Mouse (Mus musculus): ENCODE measurements around the gene Cyp2d9.
"Not testable (repeated sequence)": the region's sequence is repeated elsewhere in the genome, so short reads cannot be mapped to it uniquely, and the experiment has no call there.

Cyp2d9 gene

GRCm38 (mm10) chr15:82452133-82452532 is 18.9 kb downstream of the Cyp2d9 start:
- DNase-seq, result not testable (repeated sequence)

- DNase-seq, result not testable (repeated sequence)
These were observed 20.3 kb downstream of the Cyp2d9 start for GRCm38 (mm10) chr15:82453501-82453900.

- DNase-seq, result not testable (repeated sequence)
These were observed 23.0 kb downstream of the Cyp2d9 start for GRCm38 (mm10) chr15:82456086-82456790.

GRCm38 (mm10) chr15:82457064-82458021 is 24.1 kb downstream of the Cyp2d9 start:
- no peak for DNase-seq

- not testable (repeated sequence) for DNase-seq
These were observed 26.0 kb downstream of the Cyp2d9 start for GRCm38 (mm10) chr15:82459266-82459665.

GRCm38 (mm10) chr15:82464701-82465100 is 31.5 kb downstream of the Cyp2d9 start:
- DNase-seq, result no peak

- not testable (repeated sequence) for DNase-seq
These were observed 61.0 kb downstream of the Cyp2d9 start for GRCm38 (mm10) chr15:82494273-82494672.
